Mouse (Mus musculus) embryo, embryonic 9.5 days (tissue): Measurements from ENCODE around the gene Ubqln4.
"Not testable (repeated sequence)": the region's sequence is repeated elsewhere in the genome, so short reads cannot be mapped to it uniquely, and the experiment has no call there.

Experiments
- DNase-seq: peaks from one replicate; pipeline ENCODE4 v3.0.0-alpha.2; 2017; ENCODE audit errors: extremely low spot score

Gene Ubqln4

GRCm38 (mm10) chr3:88566116-88566515 lies 12.6 kb downstream of the Ubqln4 start:
- no peak for DNase-seq

GRCm38 (mm10) chr3:88566536-88567061 lies 13.0 kb downstream of the Ubqln4 start:
- no peak for DNase-seq

- no peak for DNase-seq
Observed at GRCm38 (mm10) chr3:88567892-88568291, 14.3 kb downstream of the Ubqln4 start.

- DNase-seq = no peak
Observed at GRCm38 (mm10) chr3:88568615-88569014, 15.1 kb downstream of the Ubqln4 start.

GRCm38 (mm10) chr3:88569093-88569492 lies 15.5 kb downstream of the Ubqln4 start:
- no peak for DNase-seq

GRCm38 (mm10) chr3:88569694-88570093 lies 16.1 kb downstream of the Ubqln4 start:
- DNase-seq = no peak

GRCm38 (mm10) chr3:88570341-88570740 lies 16.8 kb downstream of the Ubqln4 start:
- DNase-seq = no peak

- DNase-seq = no peak
Observed at GRCm38 (mm10) chr3:88571856-88572255, 18.3 kb downstream of the Ubqln4 start.

- no peak for DNase-seq
Observed at GRCm38 (mm10) chr3:88572835-88573234, 19.3 kb downstream of the Ubqln4 start.

- DNase-seq = no peak
Observed at GRCm38 (mm10) chr3:88573810-88574209, 20.3 kb downstream of the Ubqln4 start.

GRCm38 (mm10) chr3:88575540-88575939 lies 22.0 kb downstream of the Ubqln4 start, which contains the start of gene Ssr2:
Gene Ssr2, plus strand, starts transcription at chr3:88575876.
- no peak for DNase-seq

GRCm38 (mm10) chr3:88577846-88578245 lies 24.3 kb downstream of the Ubqln4 start:
- not testable (repeated sequence) for DNase-seq

- no peak for DNase-seq
Observed at GRCm38 (mm10) chr3:88578498-88579424, 25.2 kb downstream of the Ubqln4 start.

- DNase-seq = peak; percentile 80
Observed at GRCm38 (mm10) chr3:88579454-88580117, 26.0 kb downstream of the Ubqln4 start.

- DNase-seq = no peak
Observed at GRCm38 (mm10) chr3:88585769-88586168, 32.2 kb downstream of the Ubqln4 start.

GRCm38 (mm10) chr3:88586640-88587039 lies 33.1 kb downstream of the Ubqln4 start:
- no peak for DNase-seq

GRCm38 (mm10) chr3:88590246-88590645 lies 36.7 kb downstream of the Ubqln4 start:
- DNase-seq = peak; percentile 17

- DNase-seq = no peak
Observed at GRCm38 (mm10) chr3:88591044-88591443, 37.5 kb downstream of the Ubqln4 start.

- DNase-seq = peak; percentile 74
Observed at GRCm38 (mm10) chr3:88591950-88592731, 38.6 kb downstream of the Ubqln4 start.

- DNase-seq = no peak
Observed at GRCm38 (mm10) chr3:88592942-88593576, 39.5 kb downstream of the Ubqln4 start.

- DNase-seq = no peak
Observed at GRCm38 (mm10) chr3:88593893-88594580, 40.5 kb downstream of the Ubqln4 start.
